Mouse (Mus musculus): ENCODE measurements around the gene Eif4e. TPM values are rescaled to one million over a fixed set of nuclear protein-coding genes. Genes with fewer than 3 reads are reported as not detected.

The Eif4e gene
- polyA plus RNA-seq, 1 experiment = 7.7 TPM

- WGBS = 1% methylated on average over 43 of the region's 65 CpGs
- Histone ChIP-seq H3K4me3 (ENCODE audit: extremely low read depth, insufficient read depth, insufficient read length) (peak within 1 kb of the TSS; percentile 98), H3K36me3 (ENCODE audit: control insufficient read depth, insufficient read depth, low read length) (peaks cover 3% of the 10 kb centered on the region; the same call in 1 of the 2 replicates), H3K27ac (ENCODE audit: insufficient read depth, low read length) (peak within 1 kb of the TSS; percentile 81), H3K4me1 (ENCODE audit: control insufficient read depth, insufficient read depth, insufficient read length) (peaks cover 2% of the 10 kb centered on the region; the same call in 1 of the 2 replicates), H3K27me3 (ENCODE audit: control insufficient read depth, insufficient read depth, low read length) (no peaks in the 10 kb centered on the region)
- peak; percentile 85 to 96 for DNase-seq (ENCODE audit: low read depth in 1 of 2, low spot score in 2 of 2)
- peak; percentile 71 for TF ChIP-seq POLR2A (IDR thresholded peaks at IDR 0.05; ENCODE audit: low read depth, low read length)
- no peak for TF ChIP-seq CTCF (IDR thresholded peaks at IDR 0.05; ENCODE audit: extremely low read depth, insufficient read depth, insufficient read length, insufficient replicate concordance)
Measured at GRCm38 (mm10) chr3:138489327-138490033, 36.5 kb upstream of the Eif4e start, which contains the start of gene Metap1. TSS of gene Metap1 (minus strand) at chr3:138489515.

GRCm38 (mm10) chr3:138490034-138490337 is 36.0 kb upstream of the Eif4e start:
- H3K27me3 ChIP-seq (ENCODE audit: control insufficient read depth, insufficient read depth, low read length) = no peaks in the 10 kb centered on the region
- no peak overlapping the region for H3K27ac ChIP-seq (ENCODE audit: insufficient read depth, low read length)
- WGBS = 19% methylated on average over 6 of the region's 6 CpGs
- peak overlapping the region; percentile 78; the same call in 1 of the 2 replicates for H3K4me3 ChIP-seq (ENCODE audit: extremely low read depth, insufficient read depth, insufficient read length)
- H3K36me3 ChIP-seq (ENCODE audit: control insufficient read depth, insufficient read depth, low read length) = no peaks in the 10 kb centered on the region
- DNase-seq (ENCODE audit: low read depth in 1 of 2, low spot score in 2 of 2) = no peak
- TF ChIP-seq CTCF (IDR thresholded peaks at IDR 0.05; ENCODE audit: extremely low read depth, insufficient read depth, insufficient read length, insufficient replicate concordance) = no peak
- TF ChIP-seq POLR2A (IDR thresholded peaks at IDR 0.05; ENCODE audit: low read depth, low read length) = no peak
- no peaks in the 10 kb centered on the region; the same call in 1 of the 2 replicates for H3K4me1 ChIP-seq (ENCODE audit: control insufficient read depth, insufficient read depth, insufficient read length)

- 50% methylated on average over 3 of the region's 3 CpGs for WGBS
- Histone ChIP-seq H3K4me3 (ENCODE audit: extremely low read depth, insufficient read depth, insufficient read length) (no peak overlapping the region), H3K27me3 (ENCODE audit: control insufficient read depth, insufficient read depth, low read length) (no peaks in the 10 kb centered on the region), H3K4me1 (ENCODE audit: control insufficient read depth, insufficient read depth, insufficient read length) (no peaks in the 10 kb centered on the region; the same call in 1 of the 2 replicates), H3K36me3 (ENCODE audit: control insufficient read depth, insufficient read depth, low read length) (no peaks in the 10 kb centered on the region), H3K27ac (ENCODE audit: insufficient read depth, low read length) (no peak overlapping the region)
- TF ChIP-seq POLR2A (IDR thresholded peaks at IDR 0.05; ENCODE audit: low read depth, low read length) = no peak
- no peak for TF ChIP-seq CTCF (IDR thresholded peaks at IDR 0.05; ENCODE audit: extremely low read depth, insufficient read depth, insufficient read length, insufficient replicate concordance)
- no peak for DNase-seq (ENCODE audit: low read depth in 1 of 2, low spot score in 2 of 2)
Measured at GRCm38 (mm10) chr3:138493668-138494067, 32.3 kb upstream of the Eif4e start.

- DNase-seq (ENCODE audit: low read depth in 1 of 2, low spot score in 2 of 2) = no peak
- Histone ChIP-seq H3K36me3 (ENCODE audit: control insufficient read depth, insufficient read depth, low read length) (no peaks in the 10 kb centered on the region), H3K27me3 (ENCODE audit: control insufficient read depth, insufficient read depth, low read length) (no peaks in the 10 kb centered on the region), H3K4me3 (ENCODE audit: extremely low read depth, insufficient read depth, insufficient read length) (no peak overlapping the region), H3K4me1 (ENCODE audit: control insufficient read depth, insufficient read depth, insufficient read length) (no peaks in the 10 kb centered on the region; the same call in 1 of the 2 replicates), H3K27ac (ENCODE audit: insufficient read depth, low read length) (no peak overlapping the region)
- WGBS = 56% methylated on average over 1 of the region's 1 CpGs
- no peak for TF ChIP-seq POLR2A (IDR thresholded peaks at IDR 0.05; ENCODE audit: low read depth, low read length)
- no peak for TF ChIP-seq CTCF (IDR thresholded peaks at IDR 0.05; ENCODE audit: extremely low read depth, insufficient read depth, insufficient read length, insufficient replicate concordance)
Measured at GRCm38 (mm10) chr3:138494565-138494964, 31.4 kb upstream of the Eif4e start.

- WGBS = 59% methylated on average over 11 of the region's 11 CpGs
- Histone ChIP-seq H3K4me1 (ENCODE audit: control insufficient read depth, insufficient read depth, insufficient read length) (no peaks in the 10 kb centered on the region), H3K27me3 (ENCODE audit: control insufficient read depth, insufficient read depth, low read length) (no peaks in the 10 kb centered on the region), H3K4me3 (ENCODE audit: extremely low read depth, insufficient read depth, insufficient read length) (no peak overlapping the region), H3K36me3 (ENCODE audit: control insufficient read depth, insufficient read depth, low read length) (no peaks in the 10 kb centered on the region), H3K27ac (ENCODE audit: insufficient read depth, low read length) (no peak overlapping the region)
- DNase-seq (ENCODE audit: low read depth in 1 of 2, low spot score in 2 of 2) = no peak
- TF ChIP-seq POLR2A (IDR thresholded peaks at IDR 0.05; ENCODE audit: low read depth, low read length) = no peak
- TF ChIP-seq CTCF (IDR thresholded peaks at IDR 0.05; ENCODE audit: extremely low read depth, insufficient read depth, insufficient read length, insufficient replicate concordance) = no peak
Measured at GRCm38 (mm10) chr3:138495166-138496145, 30.5 kb upstream of the Eif4e start.

- TF ChIP-seq POLR2A (IDR thresholded peaks at IDR 0.05; ENCODE audit: low read depth, low read length) (no peak), CTCF (IDR thresholded peaks at IDR 0.05; ENCODE audit: extremely low read depth, insufficient read depth, insufficient read length, insufficient replicate concordance) (no peak)
- H3K36me3 ChIP-seq (ENCODE audit: control insufficient read depth, insufficient read depth, low read length) = no peaks in the 10 kb centered on the region
- WGBS = 85% methylated on average over 4 of the region's 4 CpGs
- H3K27me3 ChIP-seq (ENCODE audit: control insufficient read depth, insufficient read depth, low read length) = no peaks in the 10 kb centered on the region
- no peak overlapping the region for H3K4me3 ChIP-seq (ENCODE audit: extremely low read depth, insufficient read depth, insufficient read length)
- DNase-seq (ENCODE audit: low read depth in 1 of 2, low spot score in 2 of 2) = no peak
- no peaks in the 10 kb centered on the region for H3K4me1 ChIP-seq (ENCODE audit: control insufficient read depth, insufficient read depth, insufficient read length)
- no peak overlapping the region for H3K27ac ChIP-seq (ENCODE audit: insufficient read depth, low read length)
Measured at GRCm38 (mm10) chr3:138498731-138499130, 27.2 kb upstream of the Eif4e start.

Measured in spleen, adult 2 months (tissue).